Mouse (Mus musculus): Measurements from ENCODE around the gene St7.

- TF ChIP-seq CTCF (IDR thresholded peaks at IDR 0.05; ENCODE audit: borderline replicate concordance, insufficient read depth, low read depth, low read length) = no peak
- TF ChIP-seq POLR2A (IDR thresholded peaks at IDR 0.05; ENCODE audit: borderline replicate concordance, insufficient read depth, low read length) = no peak
Measured at GRCm38 (mm10) chr6:17814074-17814649, 121.4 kb downstream of the St7 start.
